Mouse (Mus musculus) liver, embryonic 14.5 days (tissue): ENCODE data around the gene Perm1. TPM values are rescaled to one million over a fixed set of nuclear protein-coding genes. Genes with fewer than 3 reads are reported as not detected.

Experiments used
- ATAC-seq: fragments of 200-750 bp; cut with Nextera tagmentation; 2 replicates; pipeline ENCODE4 v1.8.0; 2017; ENCODE audit warnings: moderate number of reproducible peaks, mild to moderate bottlenecking, moderate library complexity; ENCODE audit not compliant: insufficient read depth
- DNase-seq, 3 experiments: peaks; one replicate each; pipeline ENCODE4 v3.0.0-alpha.2; 2012 to 2013; ENCODE audit warnings: low read depth in 3 of 3, low spot score in 3 of 3
- H3K27ac ChIP-seq: fragments of 300-500 bp; sonication (generic); 2 replicates; pipeline ENCODE4 v1.5.1; 2014; ENCODE audit warnings: moderate library complexity, mild to moderate bottlenecking, control low read depth, inconsistent platforms
- H3K27me3 ChIP-seq: fragments of 300-500 bp; sonication (generic); 2 replicates; pipeline ENCODE4 v1.6.1; 2014; ENCODE audit warnings: mild to moderate bottlenecking, low read length, moderate library complexity; ENCODE audit not compliant: control insufficient read depth, insufficient read depth
- H3K36me3 ChIP-seq: fragments of 300-500 bp; sonication (generic); replicated peaks from 2 replicates; pipeline ENCODE4 v1.6.1; 2014; ENCODE audit warnings: low read depth; ENCODE audit not compliant: control insufficient read depth, insufficient read depth
- H3K4me1 ChIP-seq, 2 experiments: fragments of 200-500 bp in 1 of 2; fragments of 300-500 bp in 1 of 2; sonication (generic) in 1 of 2; replicated peaks; 2 replicates each; pipeline ENCODE4 v1.6.1; 2012 to 2014; ENCODE audit warnings: antibody characterized with exemption in 1 of 2, inconsistent platforms in 1 of 2, low read length in 1 of 2; ENCODE audit not compliant: control insufficient read depth in 2 of 2, insufficient read depth in 2 of 2
- H3K4me2 ChIP-seq: fragments of 300-500 bp; sonication (generic); 2 replicates; pipeline ENCODE4 v1.6.1; 2014; ENCODE audit warnings: low read depth, mild to moderate bottlenecking, control low read depth, moderate library complexity
- H3K4me3 ChIP-seq, 2 experiments: fragments of 200-500 bp in 1 of 2; fragments of 300-500 bp in 1 of 2; sonication (generic) in 1 of 2; 2 replicates each; pipeline ENCODE4 v1.5.1; 2012 to 2014; ENCODE audit warnings: low read depth in 2 of 2, low read length in 2 of 2, mild to moderate bottlenecking in 2 of 2, control low read depth in 1 of 2, inconsistent platforms in 1 of 2, moderate library complexity in 1 of 2; ENCODE audit not compliant: insufficient read depth in 1 of 2
- H3K9ac ChIP-seq: fragments of 300-500 bp; sonication (generic); replicated peaks from 2 replicates; pipeline ENCODE4 v1.6.1; 2014; ENCODE audit warnings: mild to moderate bottlenecking, control low read depth, moderate library complexity
- H3K9me3 ChIP-seq: fragments of 300-500 bp; sonication (generic); 2 replicates; pipeline ENCODE4 v1.6.1; 2016; ENCODE audit warnings: low read length, mixed read lengths; ENCODE audit not compliant: control insufficient read depth
- CTCF ChIP-seq: IDR thresholded peaks from 2 replicates; pipeline ENCODE4 v1.5.1; 2016; ENCODE audit warnings: antibody characterized with exemption, low read depth, control low read depth
- EP300 ChIP-seq: IDR thresholded peaks from 2 replicates; pipeline ENCODE4 v1.6.1; 2016; ENCODE audit warnings: antibody characterized with exemption, low read depth
- WGBS: fragments of 180-500 bp; shearing (Covaris S2); extraction: QIAGEN DNeasy Blood & Tissue Kit; methylation state at CpG from one replicate; pipeline ENCODE4 v1.1.7; 2014; ENCODE audit not compliant: insufficient replicate concordance; 5-methylcytosine and 5-hydroxymethylcytosine counted together
- polyA plus RNA-seq, 2 experiments: library from polyadenylated mRNA; depleted of rRNA in 1 of 2; stranded (reverse) in 1 of 2; unstranded in 1 of 2; fragments of >200 nt; fragmentation: Nextera tagmentation in 1 of 2; extraction: Ambion mirVana in 1 of 2; gene quantifications; 2 replicates each; pipeline versions ENCODE4 v1.2.1 to v1.2.3; 2012 to 2014

The Perm1 gene
- polyA plus RNA-seq, 2 experiments = 0.03 TPM; not detected in 1

DNA sequence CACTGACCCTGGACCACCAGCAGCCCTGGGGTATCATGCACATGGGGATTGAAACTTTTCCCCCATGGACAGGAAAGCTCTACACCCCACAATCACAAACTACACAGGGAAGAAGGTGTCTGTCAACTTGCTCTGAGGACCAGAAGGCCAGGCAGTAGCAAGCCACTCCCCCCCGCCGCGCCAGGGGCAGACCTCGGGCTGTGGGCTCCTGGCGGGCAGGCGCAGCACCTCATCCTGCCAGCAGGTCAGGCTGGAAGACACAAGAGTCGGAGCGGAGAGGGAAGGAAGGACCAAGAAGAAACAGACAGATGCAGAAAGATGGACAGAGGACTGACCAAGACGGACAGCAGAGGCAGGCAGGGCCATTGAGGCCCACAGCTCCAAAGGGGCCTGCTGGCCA lies 38.0 kb upstream of the Perm1 start:
- no peak for ATAC-seq
- Histone ChIP-seq H3K4me2 (no peak overlapping the region), H3K27me3 (no peaks in the 10 kb centered on the region), H3K4me3 (no peak overlapping the region), H3K36me3 (no peaks in the 10 kb centered on the region; the same call in 1 of the 2 replicates), H3K9me3 (no peaks in the 10 kb centered on the region), H3K27ac (no peak overlapping the region), H3K9ac (no peak overlapping the region), H3K4me1 (no peaks in the 10 kb centered on the region)
- TF ChIP-seq CTCF (no peak), EP300 (no peak)
- DNase-seq = no peak
- 91% methylated on average over 9 of the region's 9 CpGs for WGBS

DNA sequence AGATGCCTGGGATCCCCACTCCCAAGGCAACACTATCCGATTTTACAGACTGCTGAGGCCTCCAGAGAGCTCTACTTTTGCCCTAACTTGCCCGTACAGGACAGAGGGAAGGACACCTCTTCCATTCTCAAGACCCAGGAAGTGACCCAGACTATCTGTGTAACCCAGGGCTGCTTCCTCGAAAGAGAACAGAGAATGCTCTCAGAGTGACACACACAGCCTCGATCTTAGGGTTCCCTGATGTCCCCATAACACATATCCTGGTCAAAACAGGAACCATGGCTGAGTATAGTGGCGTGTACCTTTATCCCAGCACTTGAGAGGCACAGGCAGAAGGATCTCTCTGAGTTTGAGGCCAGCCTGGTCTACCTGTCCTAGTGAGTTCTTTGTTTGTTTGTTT lies 31.9 kb upstream of the Perm1 start:
- TF ChIP-seq EP300 = no peak
- TF ChIP-seq CTCF = no peak
- no peaks in the 10 kb centered on the region; the same call in 1 of the 2 replicates for H3K36me3 ChIP-seq
- no peak overlapping the region for H3K27ac ChIP-seq
- ATAC-seq = no peak
- H3K4me3 ChIP-seq = no peak overlapping the region
- no peaks in the 10 kb centered on the region for H3K9me3 ChIP-seq
- peaks cover 13 to 30% of the 10 kb centered on the region in 2 experiments for H3K4me1 ChIP-seq
- 43% methylated on average over 5 of the region's 5 CpGs for WGBS
- H3K9ac ChIP-seq = no peak overlapping the region
- no peaks in the 10 kb centered on the region for H3K27me3 ChIP-seq
- no peak for DNase-seq
- H3K4me2 ChIP-seq = no peak overlapping the region

DNA sequence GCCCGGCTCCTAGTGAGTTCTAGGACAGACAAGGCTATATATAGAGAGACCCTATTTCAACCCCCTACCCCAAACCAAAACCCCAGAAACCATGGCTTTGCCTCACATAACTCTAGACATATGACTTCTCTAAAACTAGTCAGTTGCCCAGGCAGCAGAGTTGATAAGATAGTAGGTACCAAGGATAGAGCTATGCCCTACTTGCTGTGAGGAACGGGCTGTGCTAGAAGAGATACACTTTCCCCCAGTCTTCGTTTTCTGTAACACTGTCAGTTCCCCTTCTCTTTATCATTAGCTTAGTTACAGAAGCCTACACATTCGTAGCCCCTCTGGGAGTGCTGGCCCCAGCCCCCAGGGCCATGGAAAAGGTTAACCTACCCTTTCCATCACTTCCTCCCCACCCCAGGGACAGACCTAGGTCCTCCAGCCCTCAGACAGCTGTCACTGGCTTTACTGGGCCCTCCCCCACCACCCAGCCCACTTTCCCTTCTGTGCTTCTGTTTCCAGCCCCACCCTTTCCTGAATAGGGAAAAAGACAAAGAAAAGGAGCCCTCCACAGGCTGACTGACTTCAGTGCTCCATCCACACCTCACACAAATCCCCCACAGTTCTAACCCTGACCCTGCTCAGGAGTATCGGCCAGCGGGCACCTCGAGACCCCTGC lies 31.2 kb upstream of the Perm1 start:
- peaks cover 17 to 37% of the 10 kb centered on the region in 2 experiments for H3K4me1 ChIP-seq
- no peaks in the 10 kb centered on the region for H3K36me3 ChIP-seq
- TF ChIP-seq EP300 = no peak
- no peak for TF ChIP-seq CTCF
- no peak for DNase-seq
- no peak overlapping the region for H3K4me3 ChIP-seq
- peak overlapping the region; percentile 22; the same call in 1 of the 2 replicates for H3K4me2 ChIP-seq
- no peaks in the 10 kb centered on the region for H3K9me3 ChIP-seq
- no peak overlapping the region for H3K9ac ChIP-seq
- no peak; the same call in 1 of the 2 replicates for ATAC-seq
- 47% methylated on average over 7 of the region's 7 CpGs for WGBS
- no peaks in the 10 kb centered on the region for H3K27me3 ChIP-seq
- H3K27ac ChIP-seq = no peak overlapping the region

DNA sequence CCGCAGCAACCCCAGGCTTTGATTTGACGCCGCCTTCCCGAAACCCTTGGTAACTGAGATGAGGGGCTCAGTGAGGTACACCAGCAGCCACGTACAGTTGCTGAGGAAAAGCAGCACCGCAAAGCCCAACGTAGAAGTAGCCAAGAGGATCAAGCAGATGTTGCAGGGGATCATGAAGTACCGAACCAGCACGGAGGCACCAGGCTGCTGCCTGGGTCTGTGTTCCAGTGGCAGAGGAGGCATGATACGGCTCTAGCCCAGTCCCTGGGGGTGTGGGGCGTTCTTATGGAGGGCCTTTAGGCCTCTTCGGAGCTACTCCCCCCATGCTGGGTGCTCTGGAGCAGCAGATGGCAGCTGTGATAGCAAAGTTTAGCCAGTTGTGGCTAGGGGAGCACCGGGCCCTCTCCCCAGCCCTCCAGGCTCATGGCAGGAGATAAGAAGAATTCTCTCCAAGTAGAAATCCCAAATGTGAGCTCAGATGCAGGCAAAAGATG lies 30.2 kb upstream of the Perm1 start:
- Histone ChIP-seq H3K9ac (peak overlapping the region; percentile 50), H3K4me1 (peaks cover 17 to 40% of the 10 kb centered on the region in 2 experiments), H3K27me3 (no peaks in the 10 kb centered on the region), H3K9me3 (no peaks in the 10 kb centered on the region), H3K27ac (no peak overlapping the region), H3K4me3 (peak overlapping the region; percentile 45 to 48), H3K36me3 (no peaks in the 10 kb centered on the region), H3K4me2 (peak overlapping the region; percentile 69)
- WGBS = 45% methylated on average over 13 of the region's 13 CpGs
- TF ChIP-seq EP300 (peak; percentile 59), CTCF (no peak)
- DNase-seq (no peak), ATAC-seq (peak; percentile 80)

DNA sequence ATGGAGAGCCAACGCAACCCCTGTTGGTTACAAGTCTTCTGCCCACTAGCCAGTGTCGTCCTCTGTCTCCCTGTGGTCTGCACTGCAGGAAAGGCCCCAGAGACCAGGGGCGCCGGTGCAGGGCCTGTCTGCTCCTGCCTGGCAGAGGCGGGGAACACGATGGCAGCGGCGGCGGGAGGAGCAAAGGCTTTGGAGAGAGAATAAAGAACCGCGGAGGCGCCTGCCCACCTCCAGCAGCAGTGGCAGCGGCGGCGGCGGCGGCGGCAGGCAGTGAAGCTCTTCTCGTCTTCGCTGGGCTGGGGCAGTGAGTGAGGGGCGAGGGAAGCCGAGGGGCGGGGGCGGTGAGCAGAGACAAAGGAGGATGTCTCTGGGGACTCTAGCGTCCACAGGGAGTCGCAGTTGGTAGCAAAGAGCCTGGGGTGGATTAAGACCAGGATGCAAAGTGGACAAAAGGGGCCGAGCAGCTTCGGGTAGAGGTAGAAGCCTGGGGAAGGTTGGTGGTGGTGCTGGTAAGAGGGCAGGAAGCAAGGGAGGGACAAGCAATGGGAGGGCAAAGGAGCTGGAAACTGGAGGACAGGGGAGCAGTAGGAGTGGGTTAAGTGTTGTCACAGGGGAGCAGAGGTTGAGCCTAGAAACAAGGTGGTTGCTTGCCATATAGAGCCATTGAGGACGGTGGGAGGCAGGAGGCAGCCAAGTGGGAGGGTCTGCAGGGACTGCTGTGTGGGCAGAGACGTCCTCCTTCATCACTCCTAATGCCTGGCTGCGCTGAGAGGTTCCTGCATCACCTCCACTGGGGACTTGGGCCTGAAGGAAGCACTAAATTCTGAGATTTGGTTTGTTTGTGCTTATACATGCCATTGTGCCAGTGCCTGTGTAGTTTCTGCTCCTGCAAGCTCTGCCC lies 29.5 kb upstream of the Perm1 start:
- Histone ChIP-seq H3K4me3 (peak overlapping the region; percentile 45 to 48), H3K9me3 (no peaks in the 10 kb centered on the region), H3K36me3 (no peaks in the 10 kb centered on the region), H3K4me2 (peak overlapping the region; percentile 69), H3K9ac (peak overlapping the region; percentile 50), H3K27ac (no peak overlapping the region), H3K27me3 (no peaks in the 10 kb centered on the region), H3K4me1 (peaks cover 17 to 40% of the 10 kb centered on the region in 2 experiments)
- DNase-seq (no peak), ATAC-seq (peak; percentile 44)
- TF ChIP-seq EP300 (no peak), CTCF (no peak)
- WGBS = 10% methylated on average over 31 of the region's 31 CpGs
